In the genomic region with DNA sequence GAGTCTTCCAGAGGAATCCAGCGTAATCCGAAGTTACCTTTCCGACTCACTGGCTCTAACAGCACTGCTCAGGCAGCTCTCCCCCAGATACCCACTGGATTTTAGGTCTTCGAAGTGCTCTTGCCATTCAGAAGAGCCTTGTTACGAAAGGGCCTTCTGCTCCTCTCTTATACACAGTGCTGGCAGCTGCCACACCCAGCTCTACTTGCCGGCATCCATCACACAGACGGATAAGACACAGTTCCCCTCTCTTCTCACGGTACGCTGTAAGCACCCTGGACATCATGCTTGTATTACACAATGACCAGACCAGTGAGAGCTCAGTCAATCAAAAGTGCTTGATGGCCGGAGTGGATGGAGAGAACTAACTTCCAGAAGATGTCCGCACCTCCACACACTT, we compare ENCODE assay signal across 17 mouse cellular contexts.
"Had no signal": no experiment of that assay in that cellular context is flagged by ENCODE, and none has a peak within 500 bp of the region (broad histone marks: within the 10 kb centered on the region; RNA-seq: fewer than 3 reads in every experiment).

No protein-coding gene starts in this region.

- ATAC-seq: liver, embryonic 12.5 days had no signal

- H3K9me3 ChIP-seq: kidney, embryonic 15.5 days; limb, embryonic 15.5 days; liver, embryonic 12.5 days; neural tube, embryonic 12.5 days; stomach, embryonic 15.5 days had no signal

- H3K27ac ChIP-seq: kidney, embryonic 15.5 days; limb, embryonic 15.5 days; liver, embryonic 12.5 days; neural tube, embryonic 12.5 days; stomach, embryonic 15.5 days had no signal

- H3K4me1 ChIP-seq: kidney, embryonic 15.5 days; limb, embryonic 15.5 days; liver, embryonic 12.5 days; neural tube, embryonic 12.5 days; stomach, embryonic 15.5 days had no signal

- H3K4me2 ChIP-seq: kidney, embryonic 15.5 days; limb, embryonic 15.5 days; liver, embryonic 12.5 days; lung, embryonic 14.5 days; midbrain, embryonic 11.5 days; neural tube, embryonic 12.5 days; stomach, embryonic 15.5 days had no signal

- H3K4me3 ChIP-seq: kidney, embryonic 15.5 days; limb, embryonic 15.5 days; liver, embryonic 12.5 days; myocyte; neural tube, embryonic 12.5 days; stomach, embryonic 15.5 days had no signal

- H3K9ac ChIP-seq: kidney, embryonic 15.5 days; limb, embryonic 15.5 days; liver, embryonic 12.5 days; lung, embryonic 14.5 days; neural tube, embryonic 12.5 days; stomach, embryonic 15.5 days had no signal

- H3K27me3 ChIP-seq: kidney, embryonic 15.5 days; limb, embryonic 15.5 days; liver, embryonic 12.5 days; neural tube, embryonic 12.5 days; stomach, embryonic 15.5 days had no signal

- DNase-seq: kidney, adult 2 months; kidney, postnatal 25 days; layer of hippocampus, postnatal 36 days; lung, embryonic 14.5 days; lung, postnatal 10 days; lung, postnatal 4 days; retina, postnatal 1 day; right cerebral cortex, postnatal 4 days; spleen, adult 18-20 months; thymus, postnatal 36 days had no signal
